Mouse (Mus musculus) NIH3T3 (cell line): ENCODE data around the gene Tshb.

ENCODE experiments used
- DNase-seq: peaks from one replicate; pipeline ENCODE4 v3.0.0-alpha.2; 2012; ENCODE audit warnings: low read depth

Gene Tshb

DNA sequence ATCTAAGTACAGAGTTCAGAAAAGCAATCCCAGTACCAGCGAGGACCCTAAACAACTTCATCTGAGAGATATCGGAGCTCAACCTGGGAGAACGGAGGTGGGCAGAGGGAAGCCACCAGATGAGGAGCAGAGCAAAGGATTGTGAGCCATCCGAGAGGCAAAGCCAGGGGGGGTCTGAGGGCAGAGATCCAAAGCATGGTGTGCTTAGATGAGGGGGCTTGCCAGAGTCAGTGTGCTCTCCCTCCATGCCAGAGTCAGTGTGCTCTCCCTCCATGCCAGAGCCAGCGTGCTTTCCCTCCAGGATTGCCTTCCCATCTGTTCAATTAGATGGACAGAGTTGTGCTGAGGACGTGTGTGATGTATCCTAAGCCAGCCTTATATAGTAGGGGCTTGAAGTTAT is 45.4 kb downstream of the Tshb start:
- DNase-seq = no peak

DNA sequence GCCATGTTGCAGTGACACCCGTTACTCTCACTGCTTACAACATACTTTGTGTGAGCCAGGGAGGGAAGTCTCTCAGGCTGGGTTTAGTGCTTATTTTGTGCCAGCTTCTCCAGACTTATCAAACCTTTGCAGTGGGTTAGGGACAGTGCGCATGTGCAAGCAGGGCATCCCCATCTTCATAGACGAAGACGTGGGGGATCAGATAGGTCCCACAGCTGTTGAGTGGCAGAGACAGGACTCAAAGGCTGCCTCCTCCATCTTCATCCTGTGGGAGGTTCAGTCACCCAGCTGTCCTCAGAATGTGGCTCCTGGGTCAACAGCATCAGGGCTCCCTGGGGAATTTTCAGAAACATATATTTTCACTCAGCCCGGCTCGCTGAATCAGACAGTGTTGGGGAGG is 46.1 kb downstream of the Tshb start:
- no peak for DNase-seq

DNA sequence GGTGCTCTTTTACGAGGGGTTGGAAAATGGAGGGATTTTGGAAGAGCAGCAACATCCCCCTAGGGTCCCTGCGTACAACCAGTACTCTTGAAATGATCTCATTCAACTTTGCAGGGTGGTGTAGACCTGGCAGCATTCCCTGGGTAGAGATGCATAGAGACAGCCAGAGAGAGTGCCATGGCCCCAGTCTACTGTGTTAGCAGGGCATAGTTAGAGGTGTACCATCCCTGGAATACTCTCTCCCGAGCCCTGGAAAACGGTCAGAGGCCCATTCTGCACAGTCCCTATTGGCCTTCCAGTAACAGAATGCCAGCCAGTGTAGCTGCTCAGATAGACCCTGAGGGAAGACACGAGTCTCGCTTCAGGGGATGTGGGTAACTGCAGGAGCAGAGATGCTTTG is 46.9 kb downstream of the Tshb start:
- DNase-seq = no peak

DNA sequence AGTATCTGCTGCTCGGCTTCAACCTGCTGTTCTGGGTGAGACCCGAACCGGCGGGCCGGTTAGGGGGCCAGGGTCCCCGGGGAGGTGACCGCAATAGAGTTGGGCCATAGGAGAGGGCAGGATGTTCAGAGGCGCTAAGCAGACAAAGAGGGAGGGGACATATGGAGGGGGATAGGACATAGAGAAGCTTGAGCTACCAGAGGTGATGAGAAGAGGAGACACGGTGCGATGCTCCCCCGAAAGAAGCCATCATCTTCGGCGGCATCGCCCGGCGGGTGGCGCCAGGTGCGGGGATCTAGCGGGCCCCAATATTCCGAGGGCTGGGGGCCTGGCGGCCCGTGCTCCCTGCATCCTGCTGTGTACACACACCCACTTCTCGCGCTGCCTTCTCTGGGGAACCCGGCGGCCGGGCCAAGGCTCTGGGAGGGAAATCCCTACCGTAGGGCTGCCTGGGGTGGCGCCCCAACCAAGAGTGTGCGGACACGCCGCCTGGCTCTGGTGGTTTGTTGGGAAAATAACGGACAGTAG is 47.4 kb downstream of the Tshb start:
- DNase-seq = no peak

DNA sequence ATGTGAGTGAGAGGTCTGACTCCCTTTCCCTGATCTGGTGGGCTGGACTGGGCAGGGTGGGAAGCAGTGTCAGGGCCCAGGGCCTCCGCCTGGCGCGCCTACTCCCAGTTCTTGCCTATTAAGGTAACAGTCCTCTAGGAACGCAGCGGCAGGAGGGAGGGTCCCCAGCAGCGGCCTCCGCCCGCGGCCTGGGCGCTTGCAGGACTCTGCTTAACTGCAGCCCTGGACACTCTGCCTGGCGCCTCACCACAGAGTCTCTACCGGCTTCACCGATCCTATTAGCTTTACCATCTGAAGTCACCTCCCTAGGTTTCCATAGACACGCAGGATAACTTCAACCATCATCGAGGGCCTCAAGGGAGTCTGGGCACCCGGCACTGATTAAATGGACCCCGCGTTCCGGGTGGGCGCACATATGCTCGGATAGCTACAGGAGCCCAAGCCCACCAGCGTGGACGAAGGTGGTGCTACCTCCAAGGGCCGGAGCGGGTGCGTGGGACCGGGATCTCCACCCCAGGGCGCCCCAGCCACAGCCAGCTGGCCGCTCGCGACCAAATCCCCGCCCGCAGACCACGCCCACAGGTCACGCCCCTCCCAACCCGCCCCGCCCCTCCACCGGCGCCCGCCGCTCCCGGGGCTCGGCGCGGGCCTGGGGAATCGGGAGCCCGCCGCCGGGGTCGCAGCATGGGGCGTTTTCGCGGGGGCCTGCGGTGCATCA is 48.0 kb downstream of the Tshb start, which contains the start of gene Tspan2:
Tspan2 (plus strand) TSS at position 217 of the 718 bp plus-strand sequence.
- peak; percentile 30 for DNase-seq

DNA sequence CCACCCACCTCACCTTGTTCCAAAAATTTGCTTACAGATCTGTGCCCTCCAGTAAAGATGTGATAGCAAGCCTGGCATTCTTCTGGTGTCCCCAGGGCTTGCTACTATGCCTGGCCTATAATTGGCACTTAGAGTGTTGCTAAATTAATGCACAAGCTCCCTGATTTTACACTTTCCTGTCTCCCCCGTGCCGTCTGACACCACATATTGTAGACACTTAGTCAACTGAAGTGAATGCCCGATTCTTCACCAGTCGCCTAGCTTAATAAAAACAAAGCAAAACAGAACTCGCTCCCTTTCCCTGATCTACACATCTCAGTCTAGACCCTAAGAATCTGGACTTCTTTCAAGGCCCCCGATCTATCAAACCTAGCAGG is 48.6 kb downstream of the Tshb start:
- no peak for DNase-seq

DNA sequence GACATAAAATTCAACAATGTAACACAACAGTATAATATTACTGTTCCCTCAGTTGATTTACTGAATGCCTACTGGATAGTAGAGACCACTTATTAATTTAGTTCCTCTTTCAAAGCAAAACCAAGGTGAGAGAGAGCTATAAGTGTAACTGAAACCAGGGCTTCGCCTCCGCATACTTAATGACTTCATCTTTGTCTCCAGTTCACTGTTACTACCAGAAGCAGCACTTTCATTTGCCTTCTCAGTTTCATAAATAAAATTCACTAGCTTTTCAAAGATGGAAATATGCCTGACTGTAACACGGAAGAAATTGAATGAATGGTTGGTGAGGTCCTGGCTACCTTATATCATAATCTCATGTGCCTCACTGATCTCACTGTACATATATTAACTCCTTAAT is 49.5 kb downstream of the Tshb start:
- no peak for DNase-seq

DNA sequence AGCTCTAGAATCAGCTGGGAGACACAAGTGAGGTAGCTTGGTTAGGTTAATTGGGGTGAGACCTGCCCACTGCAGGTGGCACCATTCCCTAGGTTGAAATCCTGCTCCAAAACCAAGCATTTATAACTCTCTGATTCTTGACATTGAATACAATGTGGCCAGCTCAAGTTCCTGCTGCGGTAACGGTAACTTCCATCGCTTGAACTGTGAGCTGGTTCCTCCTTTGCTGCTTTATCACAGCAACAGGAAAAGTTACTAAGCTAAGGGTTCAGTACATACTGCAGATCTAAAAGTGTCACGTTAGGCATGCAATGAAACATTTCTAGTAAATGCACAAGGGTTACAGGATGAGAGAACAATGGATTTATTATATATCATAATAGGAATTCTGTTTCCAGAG is 49.9 kb downstream of the Tshb start:
- DNase-seq = no peak

DNA sequence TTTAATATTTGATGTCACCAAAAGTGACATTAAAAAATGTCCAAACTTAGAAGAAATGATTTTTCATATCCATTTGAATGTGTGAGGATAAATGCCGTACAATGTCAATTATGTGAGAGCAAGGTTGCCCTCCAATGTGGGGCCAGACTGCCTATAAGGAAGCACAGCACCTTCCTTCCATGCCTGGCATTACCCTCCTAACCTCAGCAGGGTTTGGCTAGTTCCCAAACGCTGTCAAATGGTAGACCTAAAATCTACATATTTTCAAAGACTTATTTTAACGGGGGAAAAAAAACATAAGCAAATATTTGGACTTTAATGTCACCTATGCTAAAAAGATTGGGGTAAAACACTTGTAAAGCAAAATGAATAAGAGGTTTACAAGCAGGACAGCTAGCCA is 51.4 kb downstream of the Tshb start:
- DNase-seq = no peak

DNA sequence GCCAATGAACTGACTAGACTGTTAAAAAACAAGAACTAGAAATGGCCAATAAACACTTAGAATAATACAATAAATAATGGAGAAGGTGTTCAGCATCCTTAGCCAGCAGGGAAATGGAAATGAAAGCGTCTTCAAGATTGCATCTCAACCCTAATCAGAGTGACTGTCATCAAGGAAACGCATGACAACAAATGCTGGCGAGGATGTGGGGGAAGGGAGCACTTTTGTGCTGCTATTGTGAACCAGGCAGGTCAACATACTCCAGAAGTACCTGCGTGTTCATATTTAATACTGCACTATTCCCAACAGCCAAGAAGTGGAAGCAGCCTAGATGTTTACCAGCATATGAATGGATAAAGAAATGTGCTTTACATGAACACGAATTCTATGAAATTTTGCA is 53.1 kb downstream of the Tshb start:
- no peak for DNase-seq
